Mouse (Mus musculus) liver (tissue): ENCODE data around the gene Smco4.
A peak's percentile ranks its signal among the peaks of the same experiment; 100 is the strongest.
"Not testable (repeated sequence)": the region's sequence is repeated elsewhere in the genome, so short reads cannot be mapped to it uniquely, and the experiment has no call there.

Experiments
- DNase-seq: peaks from one replicate; pipeline ENCODE4 v3.0.0-alpha.2; 2020; ENCODE audit warnings: mixed read lengths

Smco4 gene

GRCm38 (mm10) chr9:15493235-15493924, at the start of gene Smco4:
TSS of gene Smco4 (plus strand) at chr9:15493432.
- peak; percentile 72 for DNase-seq

GRCm38 (mm10) chr9:15447397-15447796, 45.8 kb upstream of the Smco4 start:
- no peak for DNase-seq

- DNase-seq: no peak
Measured at GRCm38 (mm10) chr9:15450921-15451320, 42.3 kb upstream of the Smco4 start.

GRCm38 (mm10) chr9:15472256-15472655, 21.0 kb upstream of the Smco4 start:
- no peak for DNase-seq

- no peak for DNase-seq
Measured at GRCm38 (mm10) chr9:15473206-15473605, 20.0 kb upstream of the Smco4 start.

GRCm38 (mm10) chr9:15477556-15477955, 15.7 kb upstream of the Smco4 start:
- no peak for DNase-seq

- no peak for DNase-seq
Measured at GRCm38 (mm10) chr9:15487682-15488424, 5.4 kb upstream of the Smco4 start.

DNA sequence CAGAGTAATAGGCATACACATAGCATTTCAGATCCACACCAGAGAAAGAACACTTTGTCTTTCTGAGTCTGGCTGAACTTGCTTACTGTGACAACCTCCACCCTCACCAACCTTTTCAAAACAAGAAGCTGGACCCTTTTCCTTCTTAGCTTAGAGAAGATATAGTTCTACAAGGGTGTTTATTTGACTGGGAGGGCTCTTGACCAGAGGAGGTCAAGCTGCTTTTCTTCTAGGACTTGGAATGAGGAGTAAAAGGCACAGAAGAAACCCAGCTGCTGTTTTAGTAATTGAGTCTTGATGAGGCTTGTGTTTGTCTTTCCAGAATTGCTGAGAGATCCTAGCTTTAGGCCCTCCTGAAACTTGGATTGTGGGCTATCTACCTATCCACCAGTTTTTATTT, 3.9 kb upstream of the Smco4 start:
- no peak for DNase-seq

DNA sequence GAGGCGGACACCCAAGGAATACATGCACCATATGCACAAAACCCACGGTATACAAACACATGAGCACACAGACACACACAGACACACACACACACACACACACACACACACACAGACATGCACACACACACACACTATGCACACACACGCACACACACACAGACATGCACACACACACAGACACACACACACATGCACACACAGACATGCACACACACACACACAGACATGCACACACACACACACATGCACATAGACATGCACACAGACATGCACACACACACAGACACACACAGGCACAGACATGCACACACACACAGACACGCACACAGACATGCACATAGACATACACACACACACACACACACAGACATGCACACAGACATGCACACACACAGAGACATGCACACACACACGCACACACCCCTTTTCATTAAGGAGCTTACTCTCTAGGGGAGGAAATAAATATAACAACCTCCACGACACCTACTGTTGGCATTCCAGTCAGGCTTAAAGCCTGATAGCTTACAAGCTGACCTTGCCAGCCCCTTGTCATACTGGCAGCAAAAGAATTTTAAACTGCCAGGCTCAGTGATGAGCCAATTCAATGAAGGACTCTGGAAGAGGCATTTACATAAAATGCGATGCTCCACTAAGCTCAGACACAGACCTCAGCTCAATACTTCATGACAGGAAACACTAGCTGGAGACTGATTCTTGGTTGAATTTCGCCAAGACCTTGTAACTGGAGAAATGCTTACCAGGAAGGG, 2.7 kb upstream of the Smco4 start:
- DNase-seq: no peak

DNA sequence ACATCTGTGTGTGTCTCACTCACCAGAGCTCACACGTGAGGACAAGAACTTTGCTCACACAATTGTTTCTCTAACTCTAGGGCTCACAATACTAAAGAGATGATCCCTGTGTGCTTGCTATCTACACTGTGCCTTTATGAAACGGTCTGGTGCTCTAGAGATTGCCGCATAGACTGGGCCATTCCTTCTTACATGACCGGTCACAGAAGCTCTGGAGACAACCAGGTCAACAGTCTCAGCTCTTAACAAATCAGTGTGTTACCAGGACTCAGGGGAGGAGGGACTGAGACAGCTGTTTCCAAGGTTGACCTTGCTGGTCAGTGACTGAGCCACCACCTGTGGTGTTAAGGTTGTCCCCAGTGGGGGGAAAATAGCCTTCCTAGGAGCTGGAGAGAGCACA, 1.5 kb upstream of the Smco4 start:
- DNase-seq: no peak

- DNase-seq: no peak
Measured at GRCm38 (mm10) chr9:15492401-15492800, 831 bp upstream of the Smco4 start.

- peak; percentile 64 for DNase-seq
Measured at GRCm38 (mm10) chr9:15493925-15494558, 810 bp downstream of the Smco4 start.

GRCm38 (mm10) chr9:15495281-15495680, 2.0 kb downstream of the Smco4 start:
- not testable (repeated sequence) for DNase-seq

DNA sequence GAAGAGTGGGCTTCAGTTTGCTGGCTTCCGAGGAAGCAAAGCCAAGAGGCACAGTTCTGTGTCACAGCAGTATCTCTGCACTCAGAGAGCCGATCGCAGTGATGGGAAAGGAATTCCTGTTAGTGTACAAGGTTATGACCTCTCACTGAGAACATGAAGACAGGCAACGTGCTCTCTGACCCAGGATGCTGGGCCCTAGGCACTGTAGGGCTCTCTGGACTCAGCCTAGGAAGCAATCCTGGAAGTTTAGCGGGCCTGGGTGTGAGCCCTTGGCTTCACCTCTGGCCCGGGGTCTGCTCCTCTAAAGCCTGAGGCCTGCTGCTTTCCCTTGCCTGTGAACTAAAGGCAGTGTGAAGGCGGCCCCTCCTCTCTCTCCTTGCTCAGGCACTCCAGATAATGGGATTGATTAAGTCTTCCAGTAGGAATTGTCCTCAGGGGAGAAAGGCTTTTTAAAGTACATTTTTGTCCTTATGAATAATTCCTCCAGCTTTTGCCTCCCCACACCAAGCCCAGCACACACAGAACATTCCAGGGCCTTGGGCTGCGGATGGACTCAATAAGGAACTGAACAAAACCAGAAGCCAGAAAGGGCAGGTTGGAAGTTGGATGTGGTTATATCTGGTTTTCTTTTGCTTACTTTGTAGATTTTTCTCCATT, 2.8 kb downstream of the Smco4 start:
- no peak for DNase-seq

GRCm38 (mm10) chr9:15500025-15500424, 6.8 kb downstream of the Smco4 start:
- DNase-seq: no peak

- no peak for DNase-seq
Measured at GRCm38 (mm10) chr9:15501319-15502256, 8.4 kb downstream of the Smco4 start.

- DNase-seq: no peak
Measured at GRCm38 (mm10) chr9:15502476-15502875, 9.2 kb downstream of the Smco4 start.

- DNase-seq: no peak
Measured at GRCm38 (mm10) chr9:15503307-15503706, 10.1 kb downstream of the Smco4 start.

DNA sequence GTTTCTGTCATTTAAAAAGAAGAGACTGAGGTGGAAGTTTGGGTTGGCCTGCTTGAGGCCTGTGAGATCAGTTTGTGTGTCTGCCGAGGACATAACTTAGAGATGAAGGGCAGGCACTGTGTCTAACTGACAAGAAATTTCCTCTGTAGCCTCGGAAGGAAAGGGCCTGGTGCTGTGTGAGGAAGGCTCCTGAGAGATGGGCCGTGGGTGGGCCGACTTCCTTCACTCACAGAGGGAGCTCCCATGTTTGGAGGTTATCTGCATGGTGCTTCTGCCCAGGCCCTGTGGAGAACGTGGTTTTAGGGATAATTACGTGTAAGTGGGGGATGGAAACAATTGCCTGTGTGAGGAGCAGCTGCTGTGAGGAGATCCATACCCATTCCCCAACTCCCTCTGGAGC, 10.6 kb downstream of the Smco4 start:
- no peak for DNase-seq

DNA sequence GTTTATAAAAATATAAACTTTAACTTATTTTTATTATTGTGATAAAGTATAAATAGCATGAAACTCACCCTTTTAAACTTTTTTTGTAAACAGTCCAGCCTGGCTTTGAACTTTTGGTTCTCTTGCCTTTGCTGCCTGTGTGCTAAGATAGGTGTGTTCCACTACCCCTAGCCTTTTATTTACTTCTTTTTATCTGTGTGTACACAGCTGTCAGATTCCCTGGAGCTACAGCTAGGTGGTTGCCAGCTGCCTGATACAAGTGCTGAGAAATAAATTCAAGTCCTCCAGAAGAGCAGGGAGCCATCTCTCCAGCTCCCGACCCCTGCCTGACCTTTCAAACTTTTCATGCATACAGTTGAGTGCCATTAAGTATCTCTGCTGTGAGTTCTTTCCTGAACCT, 12.1 kb downstream of the Smco4 start:
- DNase-seq: no peak

DNA sequence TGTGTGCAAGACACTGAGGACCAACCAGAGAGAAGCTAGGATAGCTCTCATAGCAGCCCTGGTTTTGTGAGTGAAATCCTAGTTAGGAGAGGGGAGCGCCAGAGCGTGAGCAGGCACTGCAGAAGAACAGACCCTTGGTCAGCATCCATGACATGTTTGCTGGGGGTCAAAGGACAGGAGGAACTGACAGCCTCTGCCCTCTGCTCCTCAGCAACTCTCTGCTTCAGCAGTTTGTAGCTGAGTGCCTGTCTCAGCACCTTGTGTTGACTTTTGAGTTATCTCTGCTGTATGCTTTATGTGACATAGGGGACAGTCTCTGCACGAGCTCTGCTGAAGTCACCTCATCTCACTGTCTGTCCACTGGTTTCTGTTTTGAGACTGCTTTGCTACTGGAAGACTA, 13.6 kb downstream of the Smco4 start:
- no peak for DNase-seq
